Mouse (Mus musculus) heart, adult 2 months (tissue): ENCODE results near the gene Zmym1. TPM values are rescaled to one million over a fixed set of nuclear protein-coding genes. Genes with fewer than 3 reads are reported as not detected.
"Not testable (repeated sequence)": the region's sequence is repeated elsewhere in the genome, so short reads cannot be mapped to it uniquely, and the experiment has no call there.

Experiments
- DNase-seq, 2 experiments: peaks; one replicate each; pipeline ENCODE4 v3.0.0; 2021
- H3K27ac ChIP-seq: fragments of 200-600 bp; 2 replicates; pipeline ENCODE4 v1.8.1; 2022
- H3K27me3 ChIP-seq: fragments of 200-500 bp; 2 replicates; pipeline ENCODE4 v1.6.1; 2012; ENCODE audit warnings: mild to moderate bottlenecking, low read length, inconsistent platforms, mixed read lengths; ENCODE audit not compliant: control insufficient read depth, insufficient read depth
- H3K36me3 ChIP-seq: fragments of 200-500 bp; 2 replicates; pipeline ENCODE4 v1.6.1; 2012; ENCODE audit warnings: low read length, inconsistent platforms; ENCODE audit not compliant: control insufficient read depth, insufficient read depth
- H3K4me1 ChIP-seq: fragments of 200-500 bp; 2 replicates; pipeline ENCODE4 v1.6.1; 2011; ENCODE audit warnings: low read length; ENCODE audit not compliant: control insufficient read depth, insufficient read depth
- H3K4me3 ChIP-seq: fragments of 200-600 bp; 2 replicates; pipeline ENCODE4 v1.8.1; 2022
- H3K79me2 ChIP-seq: fragments of 200-500 bp; replicated peaks from 2 replicates; pipeline ENCODE4 v1.6.1; 2012; ENCODE audit warnings: mild to moderate bottlenecking, inconsistent platforms, low read length, moderate library complexity, mixed read lengths; ENCODE audit not compliant: control insufficient read depth, insufficient read depth
- H3K9ac ChIP-seq: fragments of 200-500 bp; 2 replicates; pipeline ENCODE4 v1.6.1; 2012; ENCODE audit warnings: low read depth, mild to moderate bottlenecking, control low read depth, inconsistent platforms, low read length, mixed read lengths
- CTCF ChIP-seq: fragments of 200-600 bp; IDR thresholded peaks from 2 replicates; pipeline ENCODE4 v1.8.1; 2022; ENCODE audit warnings: antibody characterized with exemption, mild to moderate bottlenecking, moderate library complexity
- EP300 ChIP-seq: fragments of 200-500 bp; IDR thresholded peaks from 2 replicates; pipeline ENCODE4 v1.6.1; 2011; ENCODE audit warnings: low read depth, low read length, control low read depth; ENCODE audit not compliant: insufficient read depth
- POLR2A ChIP-seq: fragments of 200-500 bp; IDR thresholded peaks from 2 replicates; pipeline ENCODE4 v1.6.1; 2011; ENCODE audit warnings: mild to moderate bottlenecking, low read depth, low read length, control low read depth; ENCODE audit not compliant: insufficient read depth
- WGBS: fragments of 180-500 bp; shearing (Covaris S2); methylation state at CpG from one replicate; pipeline ENCODE4 v1.1.7; 2018; 5-methylcytosine and 5-hydroxymethylcytosine counted together
- intact Hi-C: fragments of 180-260 bp; cut with DNase I; formaldehyde crosslinking; loops from one replicate; pipeline ENCODE4 v1.15.1; 2025
- long read RNA-seq: library from polyadenylated mRNA; stranded (forward); transcript quantifications from one replicate; pipeline ENCODE4 v2.0.0, GENCODE M21; 2021
- polyA plus RNA-seq: library from polyadenylated mRNA; depleted of rRNA; stranded (reverse); fragments of >200 nt; gene quantifications from 2 replicates; pipeline ENCODE4 v1.2.3, GENCODE M21; 2012; rRNA removed
- total RNA-seq, 2 experiments: library from RNA; stranded (reverse); gene quantifications; 2 replicates each; pipeline ENCODE4 v1.2.3; 2021

The Zmym1 gene
- total RNA-seq: 1 to 10 TPM; 4.1 to 5.6 TPM
- 2.4 and 2.7 TPM in 2 replicates for polyA plus RNA-seq
- long read RNA-seq, partial matches to known transcripts: 0 of 6 reads
- long read RNA-seq, other reads (novel, unspliced or antisense): 3 of 6 reads

DNA sequence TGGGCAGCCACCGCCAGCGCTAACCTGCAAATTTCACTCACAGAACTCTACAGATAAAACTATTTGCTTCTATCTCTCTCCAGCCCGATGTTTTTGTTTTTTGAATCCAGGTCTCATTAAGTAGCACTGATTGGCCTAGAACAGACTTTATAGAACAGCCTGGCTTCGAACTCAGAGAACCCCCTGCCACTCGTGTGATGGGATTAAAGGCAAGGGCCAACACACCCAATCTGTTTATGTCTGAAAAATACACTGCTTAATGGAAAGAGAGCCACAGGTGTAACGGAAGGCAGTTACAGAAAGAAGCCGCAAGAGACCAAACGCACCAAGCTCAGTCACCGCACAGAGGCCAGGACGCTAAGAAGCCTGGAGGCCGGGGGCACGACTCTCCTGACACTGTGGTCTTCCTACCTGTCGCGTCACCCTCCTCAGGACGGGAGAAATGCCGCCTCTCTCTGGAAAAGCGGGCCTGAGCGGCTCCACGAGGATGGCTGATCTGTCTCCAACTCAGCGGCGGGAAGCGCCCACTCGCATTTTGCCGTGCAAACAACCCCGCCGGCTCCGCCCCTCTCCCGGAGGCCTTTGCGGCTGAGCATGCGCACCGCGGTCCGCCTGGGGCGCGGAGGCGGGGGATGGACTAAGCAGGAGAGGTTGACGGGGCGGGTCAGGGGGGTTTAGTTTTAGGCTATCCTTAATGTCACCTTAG is at the start of gene Zmym1:
Gene Zmym1 (minus strand): TSS at position 568 of the 706 bp plus-strand sequence.
- TF ChIP-seq CTCF: no peak
- TF ChIP-seq POLR2A: peak; percentile 73
- H3K27me3 ChIP-seq: no peaks in the 10 kb centered on the region
- peak within 1 kb of the TSS; percentile 98 for H3K9ac ChIP-seq
- 1% methylated on average over 38 of the region's 38 CpGs for WGBS
- H3K79me2 ChIP-seq: peaks cover 2% of the 10 kb centered on the region; the same call in 1 of the 2 replicates
- H3K4me3 ChIP-seq: peak within 1 kb of the TSS; percentile 71
- H3K27ac ChIP-seq: peak within 1 kb of the TSS; percentile 49
- H3K36me3 ChIP-seq: no peaks in the 10 kb centered on the region
- no peaks in the 10 kb centered on the region for H3K4me1 ChIP-seq
- intact Hi-C loops: loop anchor here (5.0 kb wide), 1 partner anchor 38 kb away; the partner anchor contains the start of gene Sfpq
- DNase-seq: peak; percentile 93 to 95

- no peak for TF ChIP-seq POLR2A
- H3K36me3 ChIP-seq: no peaks in the 10 kb centered on the region; the same call in 1 of the 2 replicates
- WGBS: 70% methylated on average over 4 of the region's 4 CpGs
- H3K9ac ChIP-seq: no peak overlapping the region
- intact Hi-C loops: no loop called here
- H3K4me1 ChIP-seq: no peaks in the 10 kb centered on the region
- no peaks in the 10 kb centered on the region for H3K27me3 ChIP-seq
- no peak for DNase-seq
- no peak overlapping the region for H3K27ac ChIP-seq
- H3K4me3 ChIP-seq: no peak overlapping the region
- no peaks in the 10 kb centered on the region for H3K79me2 ChIP-seq
Measured at GRCm38 (mm10) chr4:127110570-127110969, 49.6 kb upstream of the Zmym1 start.

DNA sequence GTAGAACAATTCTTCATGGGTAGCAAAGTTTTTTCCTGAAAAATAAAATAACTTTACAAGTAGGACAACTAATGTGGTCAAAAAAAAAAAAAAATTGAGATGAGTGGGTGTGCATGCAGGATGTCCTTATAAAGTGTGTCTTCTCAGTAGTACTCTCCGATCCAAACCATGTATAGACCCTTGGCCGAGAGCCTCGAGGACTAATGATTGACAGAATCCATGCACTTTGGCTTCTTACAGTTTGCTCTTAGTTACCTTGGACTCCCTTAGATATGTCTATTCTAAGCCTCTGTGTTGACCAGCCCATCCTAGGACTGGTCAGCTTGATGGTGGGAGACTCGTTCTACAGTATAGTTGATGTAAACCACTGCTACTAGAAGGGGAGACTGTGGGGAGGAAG is 46.6 kb upstream of the Zmym1 start:
- no peak overlapping the region for H3K9ac ChIP-seq
- H3K36me3 ChIP-seq: no peaks in the 10 kb centered on the region
- no peaks in the 10 kb centered on the region for H3K4me1 ChIP-seq
- no peak for DNase-seq
- TF ChIP-seq POLR2A: no peak
- no peak for TF ChIP-seq CTCF
- no peak for TF ChIP-seq EP300
- H3K4me3 ChIP-seq: no peak overlapping the region
- no peaks in the 10 kb centered on the region for H3K27me3 ChIP-seq
- no peak overlapping the region for H3K27ac ChIP-seq
- intact Hi-C loops: no loop called here
- 94% methylated on average over 4 of the region's 4 CpGs for WGBS
- no peaks in the 10 kb centered on the region for H3K79me2 ChIP-seq

DNA sequence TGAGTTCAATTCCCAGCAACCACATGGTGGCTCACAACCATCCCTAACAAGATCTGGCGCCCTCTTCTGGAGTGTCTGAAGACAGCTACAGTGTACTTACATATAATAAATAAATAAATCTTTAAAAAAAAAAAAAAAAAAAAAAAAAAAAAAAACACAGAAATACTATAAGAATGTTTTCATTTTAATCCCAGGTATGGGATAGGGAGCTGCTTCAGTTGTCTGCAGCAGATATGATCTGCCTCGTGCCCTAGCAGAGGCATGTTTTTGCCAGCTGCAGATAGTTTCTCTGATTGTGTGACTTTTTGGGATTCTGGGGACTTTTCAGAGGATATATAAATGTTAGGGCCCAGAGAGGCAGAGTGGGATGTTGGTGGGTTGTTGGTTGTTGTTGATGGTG is 38.6 kb upstream of the Zmym1 start:
- WGBS: 94% methylated on average over 1 of the region's 2 CpGs
- intact Hi-C loops, DNase-seq, H3K4me3 ChIP-seq, H3K9ac ChIP-seq, H3K4me1 ChIP-seq, H3K36me3 ChIP-seq, H3K27ac ChIP-seq, H3K79me2 ChIP-seq, H3K27me3 ChIP-seq: not testable (repeated sequence)

DNA sequence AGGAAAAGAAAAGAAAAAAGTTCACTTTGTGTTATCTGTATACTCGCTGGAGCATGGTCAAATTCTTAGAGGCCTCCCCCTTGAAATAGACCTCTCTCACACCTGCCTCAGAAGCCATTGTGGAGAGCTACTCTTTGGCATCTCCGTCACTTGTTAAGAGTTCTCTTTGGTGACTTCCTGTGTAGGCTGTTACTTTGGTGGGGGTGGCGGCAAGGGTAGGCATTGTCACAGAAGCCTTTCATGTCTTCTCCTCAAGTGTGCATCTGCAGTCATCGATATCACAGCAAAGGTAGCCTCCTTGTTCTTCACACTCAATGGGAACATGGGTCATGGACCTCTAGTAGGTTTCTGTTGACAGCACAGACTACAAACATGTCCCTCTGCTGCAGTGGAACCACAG is 34.1 kb upstream of the Zmym1 start:
- no peaks in the 10 kb centered on the region for H3K4me1 ChIP-seq
- no peak for TF ChIP-seq POLR2A
- TF ChIP-seq EP300: no peak
- TF ChIP-seq CTCF: no peak
- no peak overlapping the region for H3K27ac ChIP-seq
- H3K4me3 ChIP-seq: no peak overlapping the region
- no peaks in the 10 kb centered on the region for H3K79me2 ChIP-seq
- WGBS: 84% methylated on average over 4 of the region's 4 CpGs
- no peak overlapping the region for H3K9ac ChIP-seq
- intact Hi-C loops: no loop called here
- no peak for DNase-seq
- no peaks in the 10 kb centered on the region for H3K36me3 ChIP-seq
- H3K27me3 ChIP-seq: no peaks in the 10 kb centered on the region

GRCm38 (mm10) chr4:127091188-127091587 is 30.2 kb upstream of the Zmym1 start:
- H3K27me3 ChIP-seq: no peaks in the 10 kb centered on the region
- H3K79me2 ChIP-seq: no peaks in the 10 kb centered on the region
- no peak overlapping the region for H3K4me3 ChIP-seq
- intact Hi-C loops: no loop called here
- H3K36me3 ChIP-seq: no peaks in the 10 kb centered on the region
- no peak overlapping the region for H3K9ac ChIP-seq
- 96% methylated on average over 1 of the region's 1 CpGs for WGBS
- no peaks in the 10 kb centered on the region for H3K4me1 ChIP-seq
- DNase-seq: no peak
- TF ChIP-seq CTCF (no peak), EP300 (no peak), POLR2A (no peak)
- H3K27ac ChIP-seq: no peak overlapping the region
